Mouse (Mus musculus) limb, embryonic 14.5 days (tissue): Measurements from ENCODE around the gene Ranbp10. TPM values are rescaled to one million over a fixed set of nuclear protein-coding genes. Genes with fewer than 3 reads are reported as not detected.

ENCODE experiments used
- ATAC-seq: fragments of 200-750 bp; cut with Nextera tagmentation; 2 replicates; pipeline ENCODE4 v1.8.0; 2017; ENCODE audit warnings: low read depth, moderate number of reproducible peaks, moderate TSS enrichment; ENCODE audit not compliant: low FRiP score
- DNase-seq: peaks from one replicate; pipeline ENCODE4 v3.0.0-alpha.2; 2015; ENCODE audit warnings: low spot score
- H3K27ac ChIP-seq: fragments of 300-500 bp; sonication (generic); replicated peaks from 2 replicates; pipeline ENCODE4 v1.5.1; 2014; ENCODE audit warnings: low read depth, mild to moderate bottlenecking, low read length, moderate library complexity, mixed read lengths
- H3K27me3 ChIP-seq: fragments of 300-500 bp; sonication (generic); 2 replicates; pipeline ENCODE4 v1.6.1; 2014; ENCODE audit warnings: low read length, mixed read lengths; ENCODE audit not compliant: control insufficient read depth, insufficient read depth
- H3K36me3 ChIP-seq: fragments of 300-500 bp; sonication (generic); 2 replicates; pipeline ENCODE4 v1.6.1; 2014; ENCODE audit warnings: mild to moderate bottlenecking, low read length, moderate library complexity, mixed read lengths; ENCODE audit not compliant: control insufficient read depth, insufficient read depth
- H3K4me1 ChIP-seq: fragments of 300-500 bp; sonication (generic); 2 replicates; pipeline ENCODE4 v1.6.1; 2014; ENCODE audit warnings: antibody characterized with exemption, low read length, mixed read lengths; ENCODE audit not compliant: control insufficient read depth, insufficient read depth
- H3K4me2 ChIP-seq: fragments of 300-500 bp; sonication (generic); replicated peaks from 2 replicates; pipeline ENCODE4 v1.6.1; 2014; ENCODE audit warnings: low read depth, mild to moderate bottlenecking, low read length, moderate library complexity; ENCODE audit not compliant: severe bottlenecking
- H3K4me3 ChIP-seq: fragments of 300-500 bp; sonication (generic); replicated peaks from 2 replicates; pipeline ENCODE4 v1.5.1; 2014; ENCODE audit warnings: low read length
- H3K9ac ChIP-seq: fragments of 300-500 bp; sonication (generic); 2 replicates; pipeline ENCODE4 v1.6.1; 2014; ENCODE audit warnings: mild to moderate bottlenecking, low read depth, low read length, moderate library complexity; ENCODE audit not compliant: severe bottlenecking
- H3K9me3 ChIP-seq: fragments of 300-500 bp; sonication (generic); 2 replicates; pipeline ENCODE4 v1.6.1; 2016; ENCODE audit warnings: low read length; ENCODE audit not compliant: control insufficient read depth
- POLR2A ChIP-seq: fragments of 200-500 bp; IDR thresholded peaks from 2 replicates; pipeline ENCODE4 v1.8.0; 2012; ENCODE audit warnings: inconsistent platforms, mild to moderate bottlenecking, moderate library complexity, borderline replicate concordance; ENCODE audit not compliant: insufficient read depth, insufficient read length; ENCODE audit errors: extremely low read depth
- WGBS: fragments of 180-500 bp; shearing (Covaris S2); extraction: QIAGEN DNeasy Blood & Tissue Kit; methylation state at CpG from one replicate; pipeline ENCODE4 v1.1.7; 2014; 5-methylcytosine and 5-hydroxymethylcytosine counted together
- polyA plus RNA-seq, 2 experiments: library from polyadenylated mRNA; depleted of rRNA in 1 of 2; stranded (reverse) in 1 of 2; unstranded in 1 of 2; fragments of >200 nt; fragmentation: Nextera tagmentation in 1 of 2; extraction: Ambion mirVana in 1 of 2; gene quantifications; 2 replicates each; pipeline versions ENCODE4 v1.2.1 to v1.2.3; 2012 to 2014

The Ranbp10 gene
- polyA plus RNA-seq, 2 experiments = 12.2 to 31.3 TPM

DNA sequence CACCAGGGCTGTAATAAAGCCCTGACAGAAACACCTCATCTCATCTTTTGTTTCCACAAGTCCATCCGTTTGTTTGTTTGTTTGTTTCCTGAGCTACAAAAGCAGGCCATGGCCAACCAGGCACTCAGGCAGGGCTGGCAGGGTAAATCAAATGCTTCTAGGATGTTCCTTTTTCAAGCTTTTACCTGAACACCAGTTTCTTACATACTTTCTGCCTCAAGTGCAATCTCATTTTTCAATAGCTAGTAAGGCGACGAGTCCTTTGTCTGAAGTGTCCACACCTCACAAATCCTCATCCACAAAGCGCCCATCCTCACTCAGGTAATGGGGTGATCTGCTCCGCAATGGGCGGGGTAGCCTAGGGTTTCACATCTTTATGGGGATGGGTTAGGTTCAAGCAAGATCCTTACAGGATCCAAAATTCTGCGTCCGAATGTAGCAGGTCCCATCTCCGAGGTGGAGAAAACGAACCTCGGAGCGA, 69.3 kb downstream of the Ranbp10 start:
- no peak overlapping the region for H3K27ac ChIP-seq
- H3K9me3 ChIP-seq = no peaks in the 10 kb centered on the region
- no peaks in the 10 kb centered on the region for H3K36me3 ChIP-seq
- ATAC-seq (no peak), DNase-seq (no peak)
- peak overlapping the region; percentile 74 for H3K4me2 ChIP-seq
- TF ChIP-seq POLR2A = no peak
- WGBS = 2% methylated on average over 12 of the region's 12 CpGs
- peak overlapping the region; percentile 85 for H3K4me3 ChIP-seq
- peak overlapping the region; percentile 75 for H3K9ac ChIP-seq
- H3K27me3 ChIP-seq = no peaks in the 10 kb centered on the region
- H3K4me1 ChIP-seq = peaks cover 6% of the 10 kb centered on the region; the same call in 1 of the 2 replicates

- no peak for ATAC-seq
- Histone ChIP-seq H3K27ac (no peak overlapping the region), H3K9ac (no peak overlapping the region), H3K4me1 (peaks cover 16% of the 10 kb centered on the region), H3K4me3 (no peak overlapping the region), H3K36me3 (no peaks in the 10 kb centered on the region), H3K9me3 (no peaks in the 10 kb centered on the region), H3K4me2 (no peak overlapping the region), H3K27me3 (no peaks in the 10 kb centered on the region)
- WGBS = 61% methylated on average over 2 of the region's 2 CpGs
- no peak for TF ChIP-seq POLR2A
- no peak for DNase-seq
These were observed 72.5 kb downstream of the Ranbp10 start for GRCm38 (mm10) chr8:105754688-105755087.

- Histone ChIP-seq H3K36me3 (no peaks in the 10 kb centered on the region), H3K27ac (no peak overlapping the region), H3K4me2 (no peak overlapping the region), H3K27me3 (no peaks in the 10 kb centered on the region), H3K4me1 (peaks cover 16% of the 10 kb centered on the region), H3K4me3 (no peak overlapping the region), H3K9ac (no peak overlapping the region), H3K9me3 (no peaks in the 10 kb centered on the region)
- DNase-seq = no peak
- no peak for TF ChIP-seq POLR2A
- ATAC-seq = no peak
- 44% methylated on average over 2 of the region's 2 CpGs for whole genome bisulfite sequencing
These were observed 73.2 kb downstream of the Ranbp10 start for GRCm38 (mm10) chr8:105753916-105754315.

DNA sequence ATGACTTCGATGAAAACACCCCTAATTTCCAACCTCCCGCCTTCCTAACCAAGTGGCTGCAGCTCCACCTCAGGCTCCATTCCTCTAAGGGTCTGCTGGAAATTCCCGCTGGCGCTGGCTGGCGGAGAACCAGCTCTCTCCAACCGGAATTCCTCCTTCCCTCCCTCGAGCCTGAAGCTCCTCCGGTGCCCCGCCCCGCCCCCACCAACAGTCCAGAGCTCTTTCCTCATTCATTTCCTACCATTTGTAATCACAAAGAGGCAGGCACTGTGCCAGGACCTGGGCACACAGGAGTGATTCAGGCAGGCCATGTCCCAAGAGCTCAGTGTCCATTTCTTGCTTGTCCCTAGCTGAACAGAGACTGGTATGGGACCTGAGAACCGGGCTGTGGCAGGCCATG, 76.5 kb downstream of the Ranbp10 start:
- Histone ChIP-seq H3K9me3 (no peaks in the 10 kb centered on the region), H3K4me3 (no peak overlapping the region), H3K4me1 (peaks cover 12% of the 10 kb centered on the region), H3K27me3 (no peaks in the 10 kb centered on the region), H3K4me2 (peak overlapping the region; percentile 19), H3K36me3 (no peaks in the 10 kb centered on the region), H3K27ac (no peak overlapping the region), H3K9ac (peak overlapping the region; percentile 25; the same call in 1 of the 2 replicates)
- ATAC-seq (no peak; the same call in 1 of the 2 replicates), DNase-seq (peak; percentile 53)
- TF ChIP-seq POLR2A = no peak
- 8% methylated on average over 11 of the region's 11 CpGs for WGBS

- Histone ChIP-seq H3K4me3 (no peak overlapping the region), H3K27me3 (no peaks in the 10 kb centered on the region), H3K36me3 (no peaks in the 10 kb centered on the region), H3K4me1 (peaks cover 6% of the 10 kb centered on the region; the same call in 1 of the 2 replicates), H3K9me3 (no peaks in the 10 kb centered on the region), H3K9ac (no peak overlapping the region), H3K4me2 (no peak overlapping the region), H3K27ac (no peak overlapping the region)
- no peak for TF ChIP-seq POLR2A
- WGBS = 80% methylated on average over 4 of the region's 4 CpGs
- DNase-seq (peak; percentile 36), ATAC-seq (no peak)
These were observed 83.8 kb downstream of the Ranbp10 start for GRCm38 (mm10) chr8:105743301-105743700.
